Mouse (Mus musculus) adrenal gland, adult 2 months (tissue): ENCODE measurements at regions not wholly inside any gene's neighbourhood (a gene's known extent, or its start where the extent isn't known, plus 50 kb on each side); places are given as distances from the start of the nearest gene placed in this dataset.

ENCODE experiments used
- DNase-seq: peaks from one replicate; pipeline ENCODE4 v3.0.0; 2021

GRCm38 (mm10) chr1:143074999-143075398, 565.5 kb upstream of the B3galt2 start:
- no peak for DNase-seq

DNA sequence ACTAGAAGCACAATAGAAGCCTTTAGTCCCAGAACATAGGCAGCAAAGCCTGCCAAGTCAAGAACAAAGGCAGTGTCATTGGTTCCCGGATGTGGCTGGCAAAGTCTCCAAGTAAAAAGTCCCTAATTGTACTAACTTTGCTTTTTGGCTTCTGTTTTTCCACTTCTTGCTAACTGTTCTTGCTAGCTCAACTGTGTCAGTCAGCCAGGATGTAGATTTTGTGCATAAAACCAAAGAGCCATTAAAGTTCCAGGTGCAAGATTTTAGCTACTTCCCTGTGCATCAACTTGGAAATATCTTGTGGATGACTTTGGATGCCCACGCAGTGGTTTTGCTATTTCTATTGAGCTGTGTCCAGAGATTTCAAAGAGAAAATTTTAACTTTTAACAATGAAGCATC, 560.0 kb upstream of the B3galt2 start:
- no peak for DNase-seq

GRCm38 (mm10) chr1:143096904-143097303, 543.6 kb upstream of the B3galt2 start:
- no peak for DNase-seq

DNA sequence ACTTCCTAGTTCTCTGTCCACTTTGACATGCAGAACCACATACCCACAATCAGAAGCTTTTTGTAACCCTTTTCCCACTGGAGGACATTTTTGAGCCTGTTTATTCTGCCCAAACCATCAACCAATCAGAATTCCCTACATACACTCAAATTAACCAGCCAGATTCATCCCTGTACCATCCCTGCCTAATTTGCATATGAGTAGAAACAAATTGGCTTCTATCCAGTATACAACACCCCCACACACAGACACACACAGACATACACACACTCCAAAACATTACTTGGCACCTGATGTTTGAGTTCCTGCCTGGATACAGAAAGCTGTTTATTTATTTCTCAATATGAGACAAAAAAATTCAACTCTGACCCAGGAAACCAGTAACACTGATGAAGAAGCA, 542.2 kb upstream of the B3galt2 start:
- no peak for DNase-seq

- DNase-seq, result no peak
Measured at GRCm38 (mm10) chr1:143122185-143122584, 518.3 kb upstream of the B3galt2 start.

DNA sequence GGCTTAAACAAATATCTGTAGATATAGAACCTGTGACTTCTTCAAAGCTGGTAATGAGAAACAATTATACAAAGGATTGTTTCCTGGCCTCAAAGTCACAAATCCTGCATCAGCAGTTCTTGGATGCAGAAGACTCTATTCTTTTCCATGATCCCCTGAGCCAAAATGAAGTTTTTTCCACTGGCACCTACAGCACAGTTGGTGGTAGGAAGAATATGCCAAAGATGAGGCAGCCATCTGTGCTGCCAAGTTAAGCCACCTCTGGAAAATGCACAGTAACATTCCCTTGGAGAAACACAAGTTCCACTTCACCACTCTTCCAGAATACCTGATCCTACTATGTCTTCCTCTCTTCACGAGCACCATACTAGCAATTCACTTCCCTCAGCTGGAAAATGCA, 510.2 kb upstream of the B3galt2 start:
- DNase-seq, result no peak

DNA sequence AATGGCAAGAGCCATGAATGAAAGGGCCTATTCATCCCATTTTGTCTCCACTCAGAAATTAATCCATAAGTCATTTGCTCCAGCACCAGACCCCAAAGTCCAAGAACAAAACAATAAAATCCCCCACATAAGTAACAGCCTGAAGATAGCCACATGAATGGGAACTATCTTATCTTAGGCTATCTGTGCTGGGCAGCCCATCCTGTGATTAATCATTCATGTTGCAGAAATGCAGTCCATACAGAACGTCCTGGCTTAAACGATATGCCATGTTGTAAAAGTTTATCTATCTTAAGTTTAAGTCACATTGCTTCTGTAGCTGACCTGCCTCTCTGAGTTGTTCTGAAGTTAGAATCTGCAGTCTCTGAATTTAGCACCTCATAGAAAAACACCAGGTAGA, 507.7 kb upstream of the B3galt2 start:
- no peak for DNase-seq

DNA sequence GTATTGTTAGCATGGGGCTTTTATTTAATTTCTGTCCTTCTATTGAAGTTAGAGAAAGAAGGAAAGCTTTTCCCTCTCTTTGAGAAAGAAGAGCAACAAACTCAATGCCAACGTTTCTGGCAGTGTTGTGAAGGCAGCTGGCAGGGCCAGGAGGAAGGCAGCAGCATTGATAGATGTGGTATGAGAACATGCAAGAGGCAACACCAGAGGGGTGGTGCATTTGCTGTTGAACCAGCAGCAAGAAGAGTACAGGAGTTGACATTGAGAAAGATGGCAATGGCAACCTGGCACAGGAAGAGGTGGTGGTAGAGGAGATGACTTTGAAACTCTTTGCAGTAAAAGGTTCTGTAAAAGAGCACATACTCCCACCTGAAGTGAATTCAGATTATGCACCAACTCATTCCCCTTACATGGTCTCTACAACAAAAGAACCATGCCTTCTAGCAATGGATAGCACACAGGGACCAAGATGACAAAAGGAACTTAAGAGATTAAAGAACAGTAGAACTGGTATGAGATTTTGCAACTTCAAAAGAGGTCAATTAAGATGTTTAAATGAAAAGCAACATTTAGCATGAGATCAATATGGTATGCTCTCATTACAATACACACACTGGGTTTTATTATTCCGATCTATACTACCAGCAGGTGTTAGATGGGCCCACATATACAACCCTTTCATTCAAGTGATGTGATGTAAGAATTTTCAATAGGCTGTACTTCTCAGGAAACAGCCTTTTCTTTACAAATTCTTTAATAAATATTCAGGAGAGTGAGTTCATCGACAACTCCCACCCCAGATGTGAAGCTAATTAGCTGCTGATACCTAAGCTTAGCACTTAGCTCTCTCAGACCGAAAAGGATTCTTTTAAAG, 495.1 kb upstream of the B3galt2 start:
- no peak for DNase-seq

DNA sequence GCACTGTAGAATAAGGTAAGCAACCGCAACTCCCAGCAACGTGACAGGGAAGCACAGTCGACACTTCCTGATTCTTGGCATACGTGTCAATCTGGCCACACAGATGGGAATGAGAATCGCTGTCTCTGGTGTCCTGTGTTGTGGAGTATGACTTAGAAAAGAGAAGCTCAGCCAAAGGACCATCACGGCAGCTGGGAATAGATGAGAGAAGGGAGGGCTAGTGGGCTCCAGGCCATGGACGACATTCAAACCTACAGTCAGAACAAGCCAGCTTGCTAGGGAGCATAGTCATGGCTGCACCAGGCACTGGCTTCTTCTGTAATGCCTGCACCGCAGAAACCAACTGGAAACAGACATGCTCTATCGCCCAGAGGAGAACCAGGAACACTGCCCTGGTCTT, 469.2 kb upstream of the B3galt2 start:
- DNase-seq, result no peak

DNA sequence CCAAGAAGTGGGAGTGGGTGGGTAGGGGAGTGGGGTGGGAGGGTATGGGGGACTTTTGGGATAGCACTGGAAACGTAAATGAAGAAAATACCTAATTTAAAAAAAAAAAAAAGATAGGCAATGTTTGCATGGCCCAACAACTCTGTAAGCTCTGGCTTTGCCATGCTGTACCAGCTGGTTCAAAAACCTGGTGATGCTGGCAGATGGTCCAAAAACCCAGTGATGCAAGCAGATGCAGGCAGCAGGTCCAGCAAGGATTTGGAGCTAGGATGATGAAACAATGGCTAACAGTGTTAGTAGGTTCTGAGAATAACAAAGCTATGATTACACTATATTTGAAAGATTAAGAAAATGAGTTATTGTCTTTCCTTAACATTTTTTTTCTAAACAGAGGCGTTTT, 466.6 kb upstream of the B3galt2 start:
- DNase-seq, result no peak

- no peak for DNase-seq
Measured at GRCm38 (mm10) chr1:143192167-143192793, 448.2 kb upstream of the B3galt2 start.

GRCm38 (mm10) chr1:143200213-143200889, 440.1 kb upstream of the B3galt2 start:
- no peak for DNase-seq

DNA sequence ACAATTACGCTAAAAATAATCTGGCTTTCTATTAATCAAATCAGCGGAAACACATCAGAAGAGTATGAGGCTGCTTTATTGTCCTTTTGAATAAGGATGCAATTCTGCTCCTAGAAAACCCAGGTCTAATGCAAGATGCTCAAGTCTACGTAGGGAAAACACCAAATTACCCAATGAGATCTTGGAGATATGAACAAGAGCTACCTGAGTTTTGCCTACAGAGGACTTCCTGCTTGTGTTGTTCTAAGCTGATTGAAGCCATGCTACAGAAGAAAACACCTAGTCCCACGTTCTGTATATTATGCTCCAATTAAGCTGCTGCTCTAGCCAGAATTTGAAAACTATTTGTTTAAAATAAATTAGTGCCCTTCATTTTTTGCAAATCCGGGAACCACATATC, 439.5 kb upstream of the B3galt2 start:
- no peak for DNase-seq

DNA sequence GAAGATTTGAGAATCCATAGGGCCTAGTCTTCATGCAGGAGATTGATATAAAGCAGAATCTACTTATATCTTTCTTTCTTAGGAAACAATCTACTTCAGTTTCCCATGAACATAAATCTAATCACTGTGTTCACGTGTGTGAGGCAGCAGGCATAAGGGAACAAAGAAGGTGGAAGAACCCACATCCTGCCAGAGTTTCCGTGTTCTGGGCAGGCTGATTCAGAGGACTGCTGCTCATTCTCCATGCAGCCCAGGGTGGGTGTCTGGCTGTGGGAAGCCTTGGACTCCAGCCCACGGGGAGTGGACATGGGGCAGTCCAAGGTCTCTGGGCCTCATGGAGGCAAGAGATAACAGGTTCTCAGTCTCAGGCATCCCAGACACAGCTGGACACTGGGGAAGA, 438.3 kb upstream of the B3galt2 start:
- DNase-seq, result no peak

- DNase-seq, result no peak
Measured at GRCm38 (mm10) chr1:143204070-143204469, 436.4 kb upstream of the B3galt2 start.

DNA sequence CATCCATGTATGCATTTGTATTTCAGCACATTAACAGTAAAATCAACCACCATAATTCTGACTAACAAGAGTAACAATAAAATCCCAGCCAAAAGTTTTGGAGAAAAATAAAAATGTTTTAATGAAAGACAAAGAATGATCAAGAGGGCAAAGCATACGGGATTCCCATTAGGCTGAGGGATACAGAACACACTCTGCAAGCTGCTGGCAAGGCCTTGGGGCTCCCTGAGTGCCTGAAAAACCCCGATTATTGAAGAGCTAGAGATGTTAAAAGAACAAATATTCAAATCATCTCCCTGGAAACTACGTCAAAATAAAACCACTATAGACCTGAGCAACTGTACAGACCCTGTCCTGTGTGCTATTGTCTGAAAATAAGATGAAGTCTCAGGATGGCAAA, 433.5 kb upstream of the B3galt2 start:
- DNase-seq, result no peak

DNA sequence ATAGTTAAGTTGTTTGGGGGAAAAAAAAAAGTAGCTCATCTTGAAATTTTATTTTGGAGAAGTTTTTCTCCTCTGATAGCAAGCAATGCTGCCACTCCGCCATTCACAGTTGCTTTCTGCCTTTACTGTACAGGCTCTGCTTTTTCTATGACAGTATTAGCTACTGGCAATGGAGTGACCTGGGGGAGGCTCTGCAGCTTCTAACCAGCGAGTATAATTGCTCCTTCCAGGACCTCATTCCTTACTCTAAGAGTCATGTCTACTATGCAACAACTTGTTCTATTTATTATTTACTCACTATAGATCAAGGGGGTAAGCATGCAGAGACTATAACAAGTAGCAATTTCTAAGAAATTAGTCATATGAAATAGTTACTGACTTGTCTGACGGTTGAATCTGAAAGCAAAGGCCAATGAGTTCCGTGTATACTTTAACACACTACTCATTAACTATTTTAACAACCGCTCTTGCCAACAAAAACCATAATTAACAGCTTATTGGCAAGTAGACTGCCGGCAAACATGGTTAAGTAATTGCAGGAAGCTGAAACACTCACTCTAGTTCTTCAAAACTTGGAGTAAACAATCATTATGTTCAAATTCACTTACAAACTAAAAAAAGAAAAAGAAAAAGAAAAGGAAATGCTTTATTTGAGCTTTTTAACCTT, 432.9 kb upstream of the B3galt2 start:
- no peak for DNase-seq

DNA sequence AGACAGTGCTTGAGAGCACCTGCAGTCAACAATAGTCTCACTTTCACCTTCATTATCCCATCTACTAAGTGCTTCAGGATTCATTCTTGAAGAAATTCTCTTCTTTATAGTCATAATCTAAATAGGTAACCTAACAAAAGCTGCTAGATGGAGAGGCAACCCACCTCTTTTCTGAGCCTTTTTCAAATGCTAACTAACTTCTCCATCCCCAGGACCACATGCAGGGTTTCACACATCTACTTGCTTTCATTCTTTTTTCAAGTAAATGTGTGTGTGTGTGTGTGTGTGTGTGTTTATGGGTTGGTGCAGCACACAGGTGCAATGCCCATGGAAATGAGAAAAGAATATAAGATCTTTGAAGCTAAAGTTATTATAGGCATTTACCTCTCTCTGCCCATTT, 423.1 kb upstream of the B3galt2 start:
- no peak for DNase-seq

- DNase-seq, result no peak
Measured at GRCm38 (mm10) chr1:143231969-143232368, 408.5 kb upstream of the B3galt2 start.

- DNase-seq, result no peak
Measured at GRCm38 (mm10) chr1:143258470-143259215, 381.8 kb upstream of the B3galt2 start.

GRCm38 (mm10) chr1:143263263-143264038, 377.0 kb upstream of the B3galt2 start:
- DNase-seq, result no peak
